Mouse (Mus musculus) lung, adult 2 months (tissue): Measurements from ENCODE around the gene Ddx6.

Experiments used
- CTCF ChIP-seq: fragments of 200-500 bp; IDR thresholded peaks from 2 replicates; pipeline ENCODE4 v1.5.1; 2011; ENCODE audit warnings: mild to moderate bottlenecking, low read length, control low read depth; ENCODE audit not compliant: insufficient read depth
- POLR2A ChIP-seq: fragments of 200-500 bp; IDR thresholded peaks from 2 replicates; pipeline ENCODE4 v1.6.1; 2011; ENCODE audit warnings: low read depth, mild to moderate bottlenecking, control low read depth, low read length, borderline replicate concordance; ENCODE audit errors: extremely low read depth

DNA sequence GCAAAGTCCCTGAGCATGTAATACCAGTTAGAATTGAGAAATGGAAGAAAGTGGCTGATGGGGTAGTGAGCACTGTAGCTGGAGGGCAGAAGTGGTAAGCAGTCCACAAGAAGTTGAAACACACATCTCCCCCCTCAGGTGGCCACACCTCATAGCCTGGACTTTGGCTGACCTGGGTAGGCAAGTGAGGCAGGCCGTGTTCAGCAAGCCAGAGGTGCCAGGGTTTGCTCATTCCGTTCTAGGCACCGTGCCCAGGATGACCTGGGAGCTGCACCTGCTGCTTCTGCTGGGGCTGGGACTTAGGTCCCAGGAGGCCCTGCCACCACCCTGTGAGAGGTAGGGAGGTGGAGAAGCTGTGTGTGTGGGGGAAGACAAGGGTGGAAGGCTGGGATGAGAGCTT lies 68.3 kb downstream of the Ddx6 start, which contains the start of gene Treh:
- TF ChIP-seq CTCF (no peak), POLR2A (no peak)
